Mouse (Mus musculus): ENCODE results near the gene Chst13. TPM values are rescaled to one million over a fixed set of nuclear protein-coding genes. Genes with fewer than 3 reads are reported as not detected.

Gene Chst13
- polyA plus RNA-seq (2015; fragmentation: Nextera tagmentation; extraction: Ambion mirVana): not detected in 2 replicates

- H3K9ac ChIP-seq (replicated peaks): no peak within 1 kb of the TSS
Observed at GRCm38 (mm10) chr6:90324991-90325390, at the start of gene Chst13. Chst13 (minus strand) TSS chr6:90325185.

GRCm38 (mm10) chr6:90374647-90375046, 49.7 kb upstream of the Chst13 start:
- Histone ChIP-seq H3K36me3 (peaks cover 65% of the 10 kb centered on the region), H3K4me2 (replicated peaks) (no peak overlapping the region), H3K9ac (replicated peaks) (no peak overlapping the region), H3K4me3 (no peak overlapping the region), H3K9me3 (no peaks in the 10 kb centered on the region), H3K27me3 (no peaks in the 10 kb centered on the region), H3K27ac (replicated peaks) (no peak overlapping the region), H3K4me1 (peaks cover 25% of the 10 kb centered on the region)
- no peak for ATAC-seq (replicated peaks)
- WGBS: 85% methylated on average over 4 of the region's 4 CpGs

More at GRCm38 (mm10) chr6:90324991-90325390, at the start of gene Chst13:
- WGBS: 7% methylated on average over 22 of the region's 22 CpGs
- H3K27ac ChIP-seq (replicated peaks): no peak within 1 kb of the TSS
- no peaks in the 10 kb centered on the region for H3K36me3 ChIP-seq
- ATAC-seq (replicated peaks): no peak
- peaks cover 6% of the 10 kb centered on the region for H3K4me1 ChIP-seq
- H3K9me3 ChIP-seq: no peaks in the 10 kb centered on the region
- no peak within 1 kb of the TSS for H3K4me3 ChIP-seq
- peak within 1 kb of the TSS; percentile 12; the same call in 1 of the 2 replicates for H3K4me2 ChIP-seq (replicated peaks)
- no peaks in the 10 kb centered on the region for H3K27me3 ChIP-seq

GRCm38 (mm10) chr6:90369725-90370553, 45.0 kb upstream of the Chst13 start:
- peak overlapping the region; percentile 79 for H3K27ac ChIP-seq (replicated peaks)
- H3K4me3 ChIP-seq: peak overlapping the region; percentile 68
- H3K27me3 ChIP-seq: no peaks in the 10 kb centered on the region
- no peaks in the 10 kb centered on the region for H3K9me3 ChIP-seq
- ATAC-seq (replicated peaks): peak; percentile 87
- H3K4me2 ChIP-seq (replicated peaks): peak overlapping the region; percentile 93
- peaks cover 24% of the 10 kb centered on the region for H3K36me3 ChIP-seq
- peaks cover 28% of the 10 kb centered on the region for H3K4me1 ChIP-seq
- peak overlapping the region; percentile 74 for H3K9ac ChIP-seq (replicated peaks)
- under 1% methylated on average over 87 of the region's 98 CpGs for WGBS

- H3K27me3 ChIP-seq: no peaks in the 10 kb centered on the region
- H3K27ac ChIP-seq (replicated peaks): peak within 1 kb of the TSS; percentile 79
- H3K9ac ChIP-seq (replicated peaks): peak within 1 kb of the TSS; percentile 74
- no peaks in the 10 kb centered on the region for H3K9me3 ChIP-seq
- peak; percentile 98 for ATAC-seq (replicated peaks)
- H3K4me1 ChIP-seq: peaks cover 28% of the 10 kb centered on the region
- WGBS: 6% methylated on average over 41 of the region's 41 CpGs
- H3K36me3 ChIP-seq: peaks cover 16% of the 10 kb centered on the region
- H3K4me2 ChIP-seq (replicated peaks): peak within 1 kb of the TSS; percentile 93
- H3K4me3 ChIP-seq: peak within 1 kb of the TSS; percentile 68
Observed at GRCm38 (mm10) chr6:90368976-90369724, 44.2 kb upstream of the Chst13 start, which contains the start of gene Zxdc. Zxdc (plus strand) TSS chr6:90369492.

- 87% methylated on average over 5 of the region's 5 CpGs for WGBS
- H3K4me3 ChIP-seq: no peak overlapping the region
- no peak for ATAC-seq (replicated peaks)
- H3K4me1 ChIP-seq: peaks cover 12% of the 10 kb centered on the region
- no peak overlapping the region for H3K4me2 ChIP-seq (replicated peaks)
- no peaks in the 10 kb centered on the region for H3K9me3 ChIP-seq
- no peaks in the 10 kb centered on the region for H3K36me3 ChIP-seq
- H3K9ac ChIP-seq (replicated peaks): no peak overlapping the region
- H3K27me3 ChIP-seq: no peaks in the 10 kb centered on the region
- no peak overlapping the region for H3K27ac ChIP-seq (replicated peaks)
Observed at GRCm38 (mm10) chr6:90363301-90363700, 38.3 kb upstream of the Chst13 start.

GRCm38 (mm10) chr6:90360922-90361614, 36.1 kb upstream of the Chst13 start:
- Histone ChIP-seq H3K9ac (replicated peaks) (no peak overlapping the region), H3K4me2 (replicated peaks) (no peak overlapping the region), H3K36me3 (no peaks in the 10 kb centered on the region), H3K9me3 (no peaks in the 10 kb centered on the region), H3K27ac (replicated peaks) (no peak overlapping the region), H3K4me3 (no peak overlapping the region), H3K27me3 (no peaks in the 10 kb centered on the region), H3K4me1 (peaks cover 12% of the 10 kb centered on the region)
- WGBS: 86% methylated on average over 6 of the region's 6 CpGs
- ATAC-seq (replicated peaks): no peak

- Histone ChIP-seq H3K4me3 (no peak overlapping the region), H3K9ac (replicated peaks) (no peak overlapping the region), H3K27ac (replicated peaks) (no peak overlapping the region), H3K36me3 (no peaks in the 10 kb centered on the region), H3K27me3 (no peaks in the 10 kb centered on the region), H3K4me2 (replicated peaks) (no peak overlapping the region), H3K4me1 (peaks cover 12% of the 10 kb centered on the region), H3K9me3 (no peaks in the 10 kb centered on the region)
- ATAC-seq (replicated peaks): peak; percentile 63; the same call in 1 of the 2 replicates
- WGBS: 32% methylated on average over 7 of the region's 7 CpGs
Observed at GRCm38 (mm10) chr6:90360024-90360781, 35.2 kb upstream of the Chst13 start.

GRCm38 (mm10) chr6:90359445-90359844, 34.5 kb upstream of the Chst13 start:
- H3K27ac ChIP-seq (replicated peaks): no peak overlapping the region
- no peak overlapping the region for H3K9ac ChIP-seq (replicated peaks)
- H3K4me3 ChIP-seq: no peak overlapping the region
- 65% methylated on average over 2 of the region's 2 CpGs for WGBS
- no peak for ATAC-seq (replicated peaks)
- peaks cover 12% of the 10 kb centered on the region for H3K4me1 ChIP-seq
- H3K27me3 ChIP-seq: no peaks in the 10 kb centered on the region
- H3K9me3 ChIP-seq: no peaks in the 10 kb centered on the region
- no peak overlapping the region for H3K4me2 ChIP-seq (replicated peaks)
- H3K36me3 ChIP-seq: no peaks in the 10 kb centered on the region

GRCm38 (mm10) chr6:90358142-90358541, 33.2 kb upstream of the Chst13 start:
- Histone ChIP-seq H3K9ac (replicated peaks) (no peak overlapping the region), H3K27ac (replicated peaks) (no peak overlapping the region), H3K9me3 (no peaks in the 10 kb centered on the region), H3K4me1 (peaks cover 12% of the 10 kb centered on the region), H3K27me3 (no peaks in the 10 kb centered on the region), H3K4me3 (no peak overlapping the region), H3K4me2 (replicated peaks) (no peak overlapping the region), H3K36me3 (no peaks in the 10 kb centered on the region)
- ATAC-seq (replicated peaks): no peak
- 65% methylated on average over 5 of the region's 5 CpGs for WGBS

GRCm38 (mm10) chr6:90350011-90350410, 25.0 kb upstream of the Chst13 start:
- Histone ChIP-seq H3K27ac (replicated peaks) (no peak overlapping the region), H3K4me1 (no peaks in the 10 kb centered on the region), H3K9me3 (no peaks in the 10 kb centered on the region), H3K27me3 (no peaks in the 10 kb centered on the region), H3K36me3 (no peaks in the 10 kb centered on the region), H3K4me3 (no peak overlapping the region), H3K9ac (replicated peaks) (no peak overlapping the region), H3K4me2 (replicated peaks) (no peak overlapping the region)
- WGBS: 71% methylated on average over 2 of the region's 2 CpGs
- no peak for ATAC-seq (replicated peaks)

- Histone ChIP-seq H3K36me3 (no peaks in the 10 kb centered on the region), H3K4me3 (no peak overlapping the region), H3K27me3 (no peaks in the 10 kb centered on the region), H3K27ac (replicated peaks) (no peak overlapping the region), H3K4me1 (no peaks in the 10 kb centered on the region), H3K9ac (replicated peaks) (no peak overlapping the region), H3K4me2 (replicated peaks) (no peak overlapping the region), H3K9me3 (no peaks in the 10 kb centered on the region)
- 81% methylated on average over 4 of the region's 4 CpGs for WGBS
- ATAC-seq (replicated peaks): no peak
Observed at GRCm38 (mm10) chr6:90348500-90348899, 23.5 kb upstream of the Chst13 start.

Measured in forebrain, embryonic 15.5 days (tissue).